Mouse (Mus musculus): ENCODE measurements around the gene Col5a3. TPM values are rescaled to one million over a fixed set of nuclear protein-coding genes. Genes with fewer than 3 reads are reported as not detected.

The Col5a3 gene
- total RNA-seq, 2 experiments from 2014 or later = 14.4 to 15.4 TPM

DNA sequence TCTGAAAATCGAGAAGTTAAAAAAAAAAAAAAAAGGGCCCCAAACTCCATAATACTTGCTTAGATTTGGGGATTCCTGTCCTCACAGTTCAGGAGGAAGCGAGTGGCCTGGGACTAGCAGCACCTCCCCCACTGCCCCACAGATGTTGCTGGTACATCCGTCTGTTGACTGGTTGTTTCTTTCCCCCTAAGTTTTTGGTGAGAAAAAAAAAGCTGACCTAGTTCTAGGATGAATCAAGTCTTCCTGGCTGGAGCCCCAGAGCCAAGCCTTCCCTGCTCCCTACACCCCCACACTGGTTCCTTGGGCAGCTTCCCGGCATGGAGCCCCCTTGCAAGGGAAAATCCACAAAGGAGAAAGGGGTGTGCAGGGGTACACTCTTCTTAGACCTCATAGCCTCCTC is 4.6 kb downstream of the Col5a3 start:
- DNase-seq (ENCODE audit: low spot score) = peak; percentile 64

DNA sequence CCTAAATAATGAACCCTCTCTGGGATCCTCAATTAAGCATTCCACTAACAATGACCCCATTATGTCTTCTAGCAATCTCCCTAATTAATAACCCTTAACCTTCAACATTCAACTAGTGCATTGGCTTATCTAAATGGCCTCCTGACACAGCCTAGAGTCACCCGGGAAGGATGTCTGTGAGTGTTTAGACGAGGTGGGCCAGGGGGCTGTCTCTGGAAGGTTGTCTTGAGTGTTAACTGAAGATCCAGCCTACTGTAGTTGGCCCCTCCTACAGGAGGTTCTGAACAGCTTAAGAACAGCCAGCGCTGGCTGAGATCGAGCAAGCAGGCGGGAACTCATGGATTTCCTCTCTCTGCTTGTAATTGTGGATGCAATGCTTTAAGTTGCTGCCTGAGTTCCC is 9.2 kb downstream of the Col5a3 start:
- DNase-seq (ENCODE audit: low spot score) = no peak

DNA sequence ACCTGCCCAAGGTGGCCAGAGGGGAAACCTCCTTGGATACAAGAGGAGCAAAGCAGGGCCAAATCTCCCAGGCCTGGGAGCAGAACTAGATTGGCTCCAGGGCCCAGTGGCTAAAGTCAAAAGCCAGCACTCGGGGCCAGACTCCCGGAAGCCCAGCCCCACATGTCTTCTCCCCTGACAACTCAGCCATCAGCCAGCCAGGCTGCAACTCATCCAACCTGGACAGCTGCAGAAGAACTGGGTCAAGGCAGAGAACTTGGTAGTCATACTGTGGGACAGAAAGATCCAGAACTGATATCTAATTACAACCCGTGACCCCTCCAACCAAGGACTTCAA is 9.7 kb downstream of the Col5a3 start:
- peak; percentile 87 for DNase-seq (ENCODE audit: low spot score)

DNA sequence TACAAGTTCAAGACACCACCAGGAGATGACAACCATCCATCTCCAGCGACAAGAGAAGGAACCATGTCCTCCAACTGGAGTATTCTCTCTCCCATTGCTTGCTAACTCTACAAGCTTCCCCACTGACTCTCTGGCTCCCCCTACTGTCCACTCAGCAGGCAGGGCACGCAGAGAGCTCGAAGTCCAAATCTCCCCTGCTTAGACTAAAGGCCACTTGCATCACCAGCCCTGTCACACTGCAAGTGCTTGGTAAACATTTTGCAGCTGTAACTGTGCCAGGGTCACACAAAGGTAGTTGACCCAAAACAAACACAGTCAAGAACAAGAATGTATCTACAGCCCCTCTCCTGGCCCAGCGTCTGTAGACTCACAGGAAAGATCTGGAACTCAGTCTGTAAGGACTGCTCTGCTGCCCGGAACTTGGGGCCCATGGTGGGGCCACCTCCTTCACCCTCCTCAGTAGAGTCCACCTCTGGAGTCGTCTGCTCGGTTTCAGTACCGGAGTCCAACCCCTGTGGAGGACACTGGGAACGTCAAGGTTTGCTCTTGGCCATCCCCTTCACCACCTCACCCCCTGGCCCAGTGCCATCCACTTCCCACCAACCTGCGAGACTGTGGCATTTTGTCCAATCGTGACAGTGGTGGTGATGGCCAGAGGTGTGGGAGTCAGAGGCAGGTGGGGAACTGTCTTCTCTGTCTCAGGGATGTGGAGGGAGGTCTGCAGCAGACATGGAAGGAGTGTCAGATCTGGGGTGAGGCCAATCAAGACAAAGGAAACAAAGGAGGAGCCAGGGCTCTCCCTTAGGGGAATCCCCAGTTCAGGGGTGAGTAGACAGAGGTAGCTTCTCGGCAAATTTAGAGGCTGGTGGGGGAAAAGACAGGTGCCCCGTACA is 10.4 kb downstream of the Col5a3 start:
- peak; percentile 78 for DNase-seq (ENCODE audit: low spot score)

DNA sequence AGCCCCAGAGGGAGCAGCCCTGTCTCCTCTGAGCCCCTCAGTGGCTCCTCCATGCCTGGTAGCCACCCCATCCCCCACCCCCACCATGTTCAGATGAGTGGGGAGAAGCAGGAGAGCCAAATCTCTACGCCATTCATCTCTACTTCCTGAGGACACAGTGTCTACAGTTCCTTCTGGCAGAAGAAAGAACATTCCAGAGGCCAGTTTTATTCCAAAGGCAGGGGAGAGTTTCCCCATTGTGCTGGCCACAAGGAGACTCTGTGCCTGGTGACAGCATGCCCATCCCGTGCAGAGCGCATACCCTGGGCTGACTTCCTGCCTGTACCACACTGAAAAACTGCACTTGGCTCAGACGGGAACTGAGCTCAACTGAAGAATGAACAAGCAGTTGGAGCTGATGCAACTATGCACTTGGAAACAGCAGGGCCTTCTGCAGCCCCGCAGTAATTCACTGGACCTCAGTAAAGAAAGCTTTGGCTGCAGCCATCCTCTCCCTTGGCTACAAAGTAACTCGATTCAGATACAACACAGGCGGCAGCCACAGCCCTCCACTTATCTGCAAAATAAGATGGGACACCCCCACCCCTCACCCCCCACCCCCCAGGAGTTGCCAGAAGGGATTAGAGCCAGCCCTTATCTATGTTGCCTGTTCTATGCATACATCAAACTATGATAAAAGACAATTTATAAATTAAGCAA is 20.6 kb downstream of the Col5a3 start:
- peak; percentile 63 for DNase-seq (ENCODE audit: low spot score)

DNA sequence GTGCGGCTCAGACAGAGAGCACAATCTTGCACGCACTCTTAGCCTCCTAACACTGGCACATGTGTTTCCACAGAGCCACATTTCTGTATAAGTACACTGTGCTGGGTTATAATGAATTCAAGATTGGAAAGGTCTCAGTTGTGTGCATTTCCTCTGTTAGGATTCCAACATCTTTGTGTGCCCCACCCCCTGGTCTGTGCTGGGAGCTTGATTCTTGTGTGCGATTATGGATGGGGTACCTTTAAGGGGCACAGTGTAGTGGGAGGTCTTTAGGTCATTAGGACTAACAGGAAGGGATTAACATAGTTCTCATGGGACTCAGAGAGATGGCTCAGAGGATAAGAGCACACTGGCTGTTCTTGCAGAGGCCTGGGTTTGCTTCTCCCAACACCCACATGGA is 24.5 kb downstream of the Col5a3 start:
- no peak for DNase-seq (ENCODE audit: low spot score)

DNA sequence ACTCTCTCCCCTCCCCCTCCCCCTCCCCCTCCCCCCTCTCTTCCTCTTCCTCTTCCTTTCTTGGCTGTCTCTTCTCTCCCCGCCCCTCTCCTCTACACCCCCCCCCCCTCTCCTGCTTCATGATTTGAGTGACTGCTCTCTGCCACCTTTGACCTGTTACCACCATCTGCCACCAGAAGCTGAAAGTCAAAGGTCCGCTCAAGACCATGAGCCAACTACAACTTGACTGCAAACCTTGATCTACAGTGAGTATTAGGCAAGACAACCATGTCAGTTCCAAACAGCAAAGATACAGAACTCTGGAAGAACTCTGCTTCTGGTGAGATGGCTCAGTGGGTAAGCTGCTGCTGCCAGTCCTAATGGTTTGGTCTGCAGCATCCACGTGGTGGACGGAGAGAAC is 25.2 kb downstream of the Col5a3 start:
- no peak for DNase-seq (ENCODE audit: low spot score)

DNA sequence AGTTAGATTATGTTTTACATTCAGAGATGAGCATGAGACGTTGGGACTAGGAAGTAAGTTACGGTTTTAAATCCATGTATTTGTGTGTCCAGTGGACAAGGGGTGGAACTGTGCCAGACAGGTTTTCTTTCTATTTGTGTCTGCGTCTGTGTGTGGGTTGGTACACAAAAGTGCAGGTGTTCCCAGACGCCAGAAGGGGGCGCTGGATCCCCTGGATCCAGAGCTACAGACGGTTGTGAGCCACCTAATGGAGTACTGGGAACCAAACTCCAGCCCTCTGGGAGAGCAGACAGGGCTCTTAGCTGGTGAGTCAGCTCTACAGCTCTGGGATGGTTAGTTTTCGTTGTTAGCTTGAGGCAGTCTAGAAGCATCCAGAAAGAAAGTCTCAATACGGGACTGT is 26.9 kb downstream of the Col5a3 start:
- no peak for DNase-seq (ENCODE audit: low spot score)

DNA sequence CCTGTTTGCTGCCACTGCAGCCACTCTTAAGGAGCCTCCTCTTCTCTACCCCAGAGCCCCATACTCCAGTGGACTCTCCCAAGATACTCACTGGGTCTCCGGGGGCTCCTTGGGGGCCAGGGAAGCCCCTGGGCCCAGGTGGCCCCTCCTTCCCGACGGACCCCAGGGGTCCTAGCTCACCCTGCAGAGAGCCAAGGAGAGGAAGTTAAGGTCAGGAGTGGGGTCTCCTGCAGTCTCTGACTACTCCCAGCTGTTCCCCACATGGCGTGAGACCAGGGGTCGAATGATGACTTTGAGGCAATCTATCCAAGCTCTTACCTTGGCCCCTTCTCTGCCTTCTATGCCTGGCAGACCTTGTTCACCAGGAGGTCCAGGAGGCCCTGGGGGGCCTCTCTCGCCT is 29.8 kb downstream of the Col5a3 start:
- DNase-seq (ENCODE audit: low spot score) = no peak

DNA sequence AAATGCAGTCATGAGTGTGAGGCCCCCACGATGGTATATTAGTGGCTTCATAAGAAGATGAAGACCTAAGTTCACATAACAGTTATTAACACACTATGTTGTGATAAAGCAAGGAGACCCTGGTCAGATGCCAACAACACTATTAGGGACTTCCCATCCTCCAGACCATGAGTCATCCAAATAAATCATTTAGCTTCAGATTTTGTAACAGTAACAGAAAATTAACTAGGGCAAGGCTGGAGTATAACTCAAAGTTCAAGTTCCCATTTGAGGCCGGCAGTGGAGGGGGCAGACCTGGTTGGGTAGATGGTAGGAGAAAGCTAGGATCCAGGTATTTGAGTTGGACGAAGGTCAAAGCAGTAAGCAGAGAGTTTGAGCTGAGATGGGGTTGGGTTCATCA is 33.6 kb downstream of the Col5a3 start:
- no peak for DNase-seq (ENCODE audit: low spot score)

DNA sequence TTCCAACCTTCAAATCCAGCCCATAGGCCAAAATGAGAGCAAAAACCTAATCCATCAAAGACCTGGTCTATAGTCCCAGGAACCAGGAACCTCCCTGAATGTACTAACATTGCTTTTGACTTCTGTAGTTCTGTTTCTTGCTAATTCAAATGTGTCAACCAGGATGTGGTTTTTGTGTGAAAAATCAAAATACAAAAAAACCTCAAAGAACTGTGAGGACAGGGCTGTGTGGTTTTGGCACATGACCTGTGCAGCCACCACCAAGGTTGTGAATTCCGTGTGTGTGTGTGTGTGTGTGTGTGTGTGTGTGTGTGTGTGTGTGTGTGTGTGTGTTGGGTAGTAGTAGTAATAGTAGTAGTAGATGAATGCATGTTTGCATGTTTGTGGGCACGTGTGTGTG is 49.6 kb downstream of the Col5a3 start:
- DNase-seq (ENCODE audit: low spot score) = no peak

DNA sequence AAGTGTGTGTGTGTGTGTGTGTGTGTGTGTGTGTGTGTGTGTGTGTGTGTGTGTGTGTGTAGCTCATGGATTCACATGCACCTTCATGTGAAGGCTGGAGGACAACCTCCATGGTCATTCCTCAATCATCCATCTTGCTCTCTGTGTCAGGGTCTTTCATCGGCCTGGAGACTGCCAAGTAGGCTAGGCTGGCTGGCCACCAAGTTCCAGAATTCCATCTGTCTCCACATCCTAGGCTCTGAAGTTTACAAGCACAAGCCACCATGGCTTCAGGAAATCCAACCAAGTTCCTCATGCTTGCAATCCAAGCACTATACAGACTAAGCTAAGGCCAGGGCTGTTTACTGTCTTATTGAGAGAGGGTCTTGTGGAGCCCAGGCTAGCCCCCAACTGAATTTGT is 51.8 kb downstream of the Col5a3 start:
- DNase-seq (ENCODE audit: low spot score) = no peak

DNA sequence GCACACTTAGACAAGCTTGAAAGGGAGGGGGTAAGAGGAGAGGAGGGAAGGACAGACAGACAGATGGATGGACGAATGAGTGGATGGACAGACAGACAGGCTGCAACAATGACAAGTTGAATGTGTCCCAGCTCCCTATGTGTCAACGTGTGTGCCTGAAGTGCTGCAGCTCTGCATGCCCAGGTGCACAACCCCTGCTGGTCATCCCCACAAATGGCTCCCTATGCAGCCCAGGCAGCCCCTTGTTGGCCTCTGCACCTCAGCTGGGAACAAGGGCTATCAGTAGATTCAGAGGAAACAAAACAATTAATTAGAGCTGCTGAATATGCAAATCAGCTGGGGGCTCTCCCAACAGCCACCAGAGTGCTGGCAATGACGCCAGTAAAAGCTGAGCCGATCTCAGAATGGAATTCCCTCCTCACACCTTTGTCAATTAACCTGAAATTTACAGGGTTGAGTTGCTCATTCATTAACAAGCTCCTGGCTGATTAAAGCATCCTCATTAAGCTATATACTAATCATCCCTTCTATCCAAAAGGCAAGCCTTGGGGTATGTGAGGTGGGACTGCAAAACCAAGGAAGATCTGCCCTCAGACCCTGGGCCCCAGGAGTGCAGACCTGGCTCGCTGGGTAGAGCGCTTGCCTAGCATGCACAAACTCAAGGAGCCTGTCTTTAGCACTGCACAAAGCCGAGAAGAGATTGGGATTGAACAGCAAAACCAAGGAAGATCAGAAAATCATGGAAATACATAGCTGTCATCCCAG is 52.5 kb downstream of the Col5a3 start:
- no peak for DNase-seq (ENCODE audit: low spot score)

DNA sequence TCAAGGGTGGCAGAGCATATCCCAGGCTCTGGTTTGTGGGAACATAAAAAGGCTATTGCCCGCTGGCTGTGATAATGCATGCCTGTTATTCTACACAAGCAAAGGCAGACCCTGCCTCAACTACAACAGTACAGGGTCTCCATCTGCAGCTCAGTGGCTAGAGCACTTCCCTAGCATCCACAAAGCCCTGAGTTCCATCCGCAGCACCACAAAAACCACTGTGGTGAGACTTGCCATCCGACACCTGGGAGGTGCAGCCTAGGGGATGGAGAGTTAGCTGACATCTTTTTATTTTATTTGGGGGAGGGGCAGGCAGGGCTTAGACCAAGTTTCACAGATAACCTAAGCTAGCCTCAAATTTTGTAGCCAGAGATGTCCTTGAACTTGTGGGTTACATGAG is 53.5 kb downstream of the Col5a3 start:
- no peak for DNase-seq (ENCODE audit: low spot score)

DNA sequence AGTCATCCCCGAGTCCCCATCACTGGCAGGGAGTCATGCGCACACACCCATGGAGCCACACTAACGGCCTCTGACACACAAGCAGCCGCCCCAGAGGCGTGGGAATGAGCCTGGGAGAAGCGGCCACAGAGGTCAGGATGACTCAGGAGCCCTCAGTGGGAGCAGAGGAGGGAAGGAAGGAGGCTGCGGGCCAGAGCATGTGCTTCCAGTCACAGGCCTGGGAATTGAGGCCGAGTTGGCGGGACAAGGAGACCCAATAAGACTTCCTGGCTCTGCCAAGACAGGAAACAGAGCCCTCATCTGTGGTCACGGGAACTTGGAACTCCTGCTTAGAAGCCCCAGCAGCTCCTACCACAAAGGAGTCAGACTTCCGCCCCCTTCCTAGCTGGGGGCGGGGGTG is 54.1 kb downstream of the Col5a3 start:
- peak; percentile 86 for DNase-seq (ENCODE audit: low spot score)

DNA sequence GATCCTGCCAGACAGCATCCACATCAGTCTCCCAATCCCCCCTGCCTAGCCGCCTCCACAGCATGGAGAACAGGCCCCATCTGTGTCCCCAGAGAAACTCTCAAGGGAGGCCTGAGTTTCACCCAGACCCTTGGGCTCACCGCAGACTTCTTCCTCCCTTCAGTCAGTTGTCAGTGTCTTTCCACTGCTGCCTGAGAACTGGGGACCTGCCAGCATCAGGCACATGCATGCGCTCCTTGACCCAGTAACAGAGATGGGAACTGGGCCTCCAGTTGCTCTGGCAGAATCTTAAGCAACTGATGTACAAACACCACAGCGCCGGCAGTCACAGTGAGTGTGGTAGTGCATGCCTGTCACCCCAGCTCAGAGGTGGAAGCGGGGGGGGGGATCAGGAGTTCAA is 56.0 kb downstream of the Col5a3 start:
- peak; percentile 36 for DNase-seq (ENCODE audit: low spot score)

DNA sequence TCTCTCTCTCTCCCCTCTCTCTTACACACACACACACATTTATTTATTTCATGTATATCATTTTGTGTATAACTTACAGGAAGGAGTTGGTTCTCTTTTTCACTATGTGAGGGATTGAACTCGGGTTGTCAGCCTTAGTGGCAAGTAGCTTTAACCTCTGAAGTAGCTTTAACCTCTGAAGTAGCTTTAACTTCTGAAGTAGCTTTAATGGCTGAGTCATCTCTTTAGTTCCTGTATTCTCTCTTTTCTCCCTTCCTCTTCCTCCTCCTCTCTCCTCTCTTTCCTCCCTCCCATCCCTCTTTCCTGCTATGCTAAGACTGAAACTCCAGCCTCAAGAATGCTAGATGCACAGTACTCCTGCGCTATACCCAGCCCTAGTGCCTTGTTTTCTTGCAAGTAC is 56.6 kb downstream of the Col5a3 start:
- no peak for DNase-seq (ENCODE audit: low spot score)

DNA sequence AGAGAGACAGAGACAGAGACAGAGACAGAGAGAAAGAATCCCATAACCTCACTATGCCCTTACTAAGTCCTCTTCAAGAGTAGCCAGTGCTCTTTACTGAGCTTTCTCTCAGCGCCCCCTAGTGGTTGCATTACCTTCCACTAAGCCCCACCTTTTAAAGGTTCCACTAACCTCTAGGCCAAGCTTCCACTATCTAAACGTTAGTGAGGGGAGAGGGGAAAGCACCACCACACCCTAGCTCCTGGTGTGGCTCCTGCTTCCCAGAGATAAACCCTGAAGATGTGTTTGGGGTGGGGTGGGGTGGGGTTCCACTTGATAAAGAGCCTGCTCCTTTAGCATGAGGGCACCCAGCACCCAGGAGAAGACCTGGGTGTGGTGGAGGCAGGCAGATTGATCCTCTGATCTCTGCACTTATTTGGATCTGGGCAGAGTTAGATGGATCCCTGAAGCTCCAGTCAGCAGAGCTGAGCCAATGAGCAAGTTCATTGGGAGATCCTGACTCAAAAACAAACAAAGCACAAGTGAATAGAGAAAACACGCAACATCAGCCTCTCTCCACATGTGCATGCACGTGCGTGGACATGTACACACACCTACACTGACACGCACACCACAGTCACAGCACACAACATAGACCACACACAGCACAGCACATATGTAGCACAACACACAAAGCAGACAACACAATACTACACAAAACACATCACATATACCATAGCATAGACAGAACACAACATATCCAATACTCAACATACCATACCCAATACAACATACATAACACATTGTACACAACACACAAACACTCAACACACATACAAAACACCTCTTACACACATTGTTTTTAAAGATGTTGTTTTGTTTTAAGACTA is 57.5 kb downstream of the Col5a3 start:
- peak; percentile 79 for DNase-seq (ENCODE audit: low spot score)

DNA sequence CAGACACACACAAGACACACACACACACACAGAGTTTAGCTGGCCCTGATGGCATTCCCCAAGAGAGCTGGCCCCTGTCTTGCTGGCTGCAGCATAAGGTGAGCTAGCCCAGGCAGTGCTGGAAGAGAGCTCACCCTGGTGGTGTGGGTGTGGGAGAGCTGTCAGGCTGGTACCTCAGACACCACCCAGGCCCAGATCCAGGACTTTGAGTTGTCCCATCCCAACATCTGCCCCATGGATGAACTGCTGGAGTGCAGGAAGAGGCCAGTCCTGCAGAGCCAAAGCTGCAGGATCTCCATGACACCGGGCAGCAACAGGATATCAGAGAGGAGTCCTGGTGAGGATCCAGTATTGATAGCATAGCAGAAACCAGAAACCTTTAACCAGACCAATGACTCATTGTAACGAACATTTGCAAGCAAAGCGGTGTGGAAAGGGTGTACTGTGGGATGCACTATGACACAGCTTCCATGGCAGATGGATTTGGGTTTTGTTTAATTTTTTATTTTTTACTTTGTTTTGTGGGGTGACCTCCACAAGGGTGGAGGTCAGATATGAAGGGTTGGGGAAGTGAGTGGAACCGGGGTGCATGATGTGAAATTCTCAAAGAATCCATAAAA is 58.7 kb downstream of the Col5a3 start:
- DNase-seq (ENCODE audit: low spot score) = no peak

DNA sequence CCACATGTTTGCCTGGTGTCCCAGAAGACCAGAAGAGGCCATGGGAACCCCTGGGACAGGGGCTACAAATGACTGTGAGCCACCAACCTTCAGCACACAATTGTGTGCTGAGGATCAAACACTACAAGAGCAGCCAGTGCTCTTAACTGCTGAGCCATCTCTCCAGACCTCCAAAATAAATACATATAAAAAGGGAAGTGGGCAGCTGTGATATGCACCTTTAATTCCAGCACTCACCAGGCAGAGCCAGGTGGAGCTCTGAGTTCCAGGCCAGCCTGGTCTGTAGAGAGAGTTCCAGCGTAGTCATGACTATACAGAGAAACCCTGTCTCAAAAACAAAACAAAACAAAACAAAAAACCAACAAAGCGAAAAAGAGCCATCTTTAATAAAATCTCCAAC is 60.5 kb downstream of the Col5a3 start:
- DNase-seq (ENCODE audit: low spot score) = no peak

DNA sequence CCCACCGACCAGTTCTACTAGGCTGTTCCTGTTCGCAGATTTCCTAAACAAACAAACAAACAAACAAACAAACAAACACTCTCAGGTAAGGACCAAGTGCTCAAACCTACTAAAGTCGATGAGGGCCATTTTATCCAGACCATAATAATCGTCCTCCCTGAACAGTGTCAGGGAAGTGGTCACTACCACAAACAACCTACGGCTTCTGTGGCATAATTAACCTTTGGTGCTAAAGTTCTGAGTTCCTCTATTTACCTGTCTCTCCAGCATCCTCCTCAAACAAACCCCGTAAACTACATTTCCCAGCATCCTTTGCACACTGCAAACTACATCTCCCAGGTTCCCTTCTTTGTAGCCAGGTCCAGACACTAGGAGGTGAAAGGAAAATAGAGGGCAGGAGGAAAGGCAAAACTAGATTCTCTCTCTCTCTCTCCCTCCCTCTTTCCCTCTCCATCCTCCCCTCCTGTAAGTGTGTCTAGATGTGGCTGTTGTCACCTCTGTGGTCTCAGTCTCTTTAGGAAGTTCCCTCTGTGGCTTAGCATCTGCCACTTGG is 63.3 kb downstream of the Col5a3 start:
- no peak for DNase-seq (ENCODE audit: low spot score)
